Mouse (Mus musculus) liver, adult 2 months (tissue): ENCODE measurements around the gene Pdzk1ip1.
A peak's percentile ranks its signal among the peaks of the same experiment; 100 is the strongest.

ENCODE experiments used
- CTCF ChIP-seq: fragments of 200-500 bp; IDR thresholded peaks from 2 replicates; pipeline ENCODE4 v1.5.1; 2011; ENCODE audit warnings: low read depth, low read length, control low read depth
- POLR2A ChIP-seq: fragments of 200-500 bp; IDR thresholded peaks from 2 replicates; pipeline ENCODE4 v1.6.1; 2011; ENCODE audit warnings: low read length, control low read depth; ENCODE audit not compliant: insufficient read depth; ENCODE audit errors: extremely low read depth

- no peak for TF ChIP-seq POLR2A
- TF ChIP-seq CTCF: peak; percentile 98
These were observed 2.9 kb upstream of the Pdzk1ip1 start for GRCm38 (mm10) chr4:115085522-115086095.
